Mouse (Mus musculus) heart, postnatal 14 days (tissue): ENCODE data around the gene Irf9. TPM values are rescaled to one million over a fixed set of nuclear protein-coding genes. Genes with fewer than 3 reads are reported as not detected.

Experiments
- DNase-seq, 2 experiments: peaks; one replicate each; pipeline ENCODE4 v3.0.0; 2021 to 2022
- intact Hi-C: fragments of 180-260 bp; cut with DNase I; formaldehyde crosslinking; loops from one replicate; pipeline ENCODE4 v1.15.1; 2025
- total RNA-seq, 2 experiments: library from RNA; stranded (reverse); gene quantifications; 2 replicates each; pipeline ENCODE4 v1.2.3; 2021

Gene Irf9
- total RNA-seq, 2 experiments from 2014 or later: 9.2 to 9.3 TPM

DNA sequence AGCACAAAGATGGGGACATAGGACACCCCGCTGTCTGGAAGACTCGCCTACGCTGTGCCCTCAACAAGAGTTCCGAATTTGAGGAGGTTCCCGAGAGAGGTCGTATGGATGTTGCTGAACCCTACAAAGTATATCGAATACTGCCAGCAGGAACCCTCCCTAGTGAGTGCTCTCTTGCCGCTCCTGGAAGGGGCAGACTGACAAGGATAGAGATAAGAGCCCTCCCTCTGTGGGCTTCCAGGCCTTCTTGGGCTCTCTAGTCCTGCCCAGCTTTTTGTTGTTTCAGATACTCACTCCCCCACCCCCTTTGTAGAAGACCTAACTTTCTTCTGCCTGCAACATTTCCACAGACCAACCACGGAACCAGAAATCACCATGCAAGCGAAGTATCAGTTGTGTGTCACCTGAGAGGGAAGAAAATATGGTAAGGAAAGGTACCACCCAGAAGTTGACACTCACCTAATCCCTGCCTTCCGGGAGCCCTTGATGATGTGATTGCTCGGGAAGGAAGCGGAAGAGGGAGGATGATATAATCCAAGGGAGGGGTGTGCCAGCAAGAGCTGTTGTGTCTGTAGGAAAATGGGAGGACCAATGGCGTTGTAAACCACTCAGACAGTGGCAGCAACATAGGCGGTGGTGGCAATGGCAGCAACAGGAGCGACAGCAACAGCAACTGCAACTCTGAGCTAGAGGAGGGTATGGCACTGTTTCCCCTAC, 2.5 kb downstream of the Irf9 start:
- intact Hi-C loops: no loop called here
- DNase-seq: no peak

DNA sequence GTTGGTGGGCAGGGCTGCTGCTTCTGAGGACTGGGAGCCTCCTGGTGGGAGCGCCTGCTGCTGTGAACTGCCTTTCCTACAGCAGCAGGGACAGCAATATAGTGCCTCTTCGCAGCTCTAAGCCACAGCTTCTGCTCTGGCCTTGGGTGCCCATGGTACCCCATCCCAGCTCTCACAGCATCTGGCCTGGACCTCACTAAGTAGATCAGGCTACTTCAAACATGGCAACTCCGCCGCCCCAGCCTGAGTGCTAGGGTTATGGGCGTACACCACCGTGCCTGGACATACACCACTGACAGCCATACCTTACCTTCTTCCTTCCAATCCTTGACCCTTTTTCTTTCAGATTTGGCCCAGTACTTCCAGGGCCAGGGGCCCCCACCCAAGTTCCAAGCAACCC, 5.0 kb downstream of the Irf9 start:
- intact Hi-C loops: no loop called here
- DNase-seq: no peak

DNA sequence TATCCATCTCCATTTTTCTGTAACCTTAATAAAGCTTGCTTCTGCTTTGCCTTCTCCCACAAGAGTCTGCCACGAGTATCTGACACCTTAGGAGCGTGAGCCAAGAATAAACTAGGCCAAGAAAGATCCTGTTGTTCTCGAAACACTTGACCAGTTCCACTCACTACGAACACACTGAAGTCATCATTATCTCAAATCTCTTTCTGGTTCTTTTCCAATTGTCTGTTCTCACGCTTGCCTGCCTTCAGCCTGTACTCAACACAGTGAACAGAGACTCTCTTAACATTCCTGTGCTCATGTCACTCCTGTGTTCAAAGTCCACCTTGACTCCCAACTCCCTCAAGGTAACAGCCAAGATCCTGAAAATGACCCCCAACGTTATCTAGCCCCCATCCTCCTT, 10.0 kb downstream of the Irf9 start:
- DNase-seq: no peak
- intact Hi-C loops: no loop called here

DNA sequence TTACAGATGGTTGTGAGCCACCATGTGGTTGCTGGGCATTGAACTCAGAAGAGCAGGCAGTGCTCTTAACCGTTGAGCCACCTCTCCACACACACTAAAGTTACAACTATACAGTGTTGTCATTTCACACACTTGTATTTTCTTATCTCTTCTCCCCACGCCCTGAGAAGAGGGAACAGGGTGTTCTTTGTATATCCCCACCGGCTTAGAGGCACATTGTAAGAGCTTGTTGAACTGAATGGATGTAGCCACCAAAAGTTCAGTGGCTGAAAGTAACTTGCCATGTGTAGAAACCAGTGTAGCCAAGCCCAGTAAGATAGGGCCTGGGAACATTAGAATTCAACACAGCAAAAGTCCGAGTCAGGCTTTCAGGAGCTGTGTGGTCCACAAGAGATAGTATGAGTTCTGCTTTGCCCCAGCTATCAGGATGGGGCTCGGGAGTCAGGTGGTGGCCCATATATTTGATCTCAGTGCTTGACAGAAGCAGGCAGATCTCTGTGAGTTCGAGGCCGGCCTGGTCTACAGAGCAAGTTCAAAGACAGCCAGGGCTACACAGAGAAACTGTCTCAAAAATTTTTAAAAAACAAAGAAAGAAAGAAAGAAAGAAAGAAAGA, 11.3 kb downstream of the Irf9 start:
- intact Hi-C loops: no loop called here

DNA sequence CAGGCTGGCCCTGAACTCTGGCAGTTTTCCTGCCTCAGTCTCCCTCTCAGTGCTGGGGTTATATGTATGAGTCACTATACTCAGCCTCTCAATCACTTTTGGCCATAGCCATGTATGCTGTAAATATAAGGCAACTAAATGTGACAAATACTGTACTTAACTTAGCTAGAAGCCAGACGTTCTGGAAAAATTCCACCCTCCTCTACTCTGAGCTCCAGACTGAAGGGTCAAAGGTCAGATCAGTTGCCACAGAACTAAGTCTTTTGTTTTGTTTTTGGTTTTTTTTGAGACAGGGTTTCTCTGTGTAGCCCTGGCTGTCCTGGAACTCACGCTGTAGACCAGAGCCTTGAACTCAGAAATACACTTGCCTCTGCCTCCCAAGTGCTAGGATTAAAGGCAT, 12.5 kb downstream of the Irf9 start:
- DNase-seq: no peak
- intact Hi-C loops: no loop called here

More for the DNA sequence above, 11.3 kb downstream of the Irf9 start:
- no peak for DNase-seq

DNA sequence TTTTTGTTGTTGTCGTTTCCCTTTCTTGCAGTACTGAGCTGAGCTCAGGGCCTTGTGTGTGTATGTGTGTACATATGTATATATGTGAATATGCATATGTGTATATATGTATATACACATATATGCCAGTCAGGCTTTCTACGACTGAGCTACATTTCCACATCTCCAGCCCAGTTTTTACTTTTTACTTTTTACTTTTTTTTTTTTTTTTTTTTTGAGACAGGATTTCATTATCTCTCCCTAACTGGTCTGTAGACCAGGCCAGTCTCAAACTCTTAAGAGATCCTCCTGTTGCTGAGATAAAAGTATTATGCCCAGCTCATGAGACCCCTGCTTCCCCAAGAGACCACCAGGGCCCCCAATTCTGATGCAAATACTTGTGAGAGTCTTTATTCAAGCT, 13.5 kb downstream of the Irf9 start:
- intact Hi-C loops: no loop called here
- DNase-seq: no peak

DNA sequence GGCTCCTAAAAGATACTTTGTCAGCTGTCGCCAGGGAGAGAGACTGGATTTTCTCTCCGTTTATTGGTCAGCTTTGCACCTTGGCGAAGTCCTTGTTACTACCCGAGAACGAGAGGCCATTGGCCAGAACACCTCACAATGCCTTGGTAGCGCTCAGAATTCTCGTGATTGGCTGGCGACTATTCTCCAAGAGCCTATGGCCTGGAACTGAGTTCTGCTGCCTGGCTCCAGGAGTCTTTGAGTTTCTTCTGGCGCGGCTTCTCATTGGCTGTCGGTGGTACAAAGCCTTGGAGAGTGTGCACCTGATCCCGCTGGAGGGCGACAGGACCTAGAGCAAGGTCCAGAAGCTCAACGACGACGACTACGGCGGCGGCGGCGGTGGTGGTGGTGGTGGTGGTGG, 14.5 kb downstream of the Irf9 start, which contains the start of gene Rec8:
Gene Rec8 (plus strand): TSS at position 216 of the 400 bp plus-strand sequence.
- DNase-seq: peak in 1 of 2 experiments; percentile 17
- intact Hi-C loops: no loop called here

DNA sequence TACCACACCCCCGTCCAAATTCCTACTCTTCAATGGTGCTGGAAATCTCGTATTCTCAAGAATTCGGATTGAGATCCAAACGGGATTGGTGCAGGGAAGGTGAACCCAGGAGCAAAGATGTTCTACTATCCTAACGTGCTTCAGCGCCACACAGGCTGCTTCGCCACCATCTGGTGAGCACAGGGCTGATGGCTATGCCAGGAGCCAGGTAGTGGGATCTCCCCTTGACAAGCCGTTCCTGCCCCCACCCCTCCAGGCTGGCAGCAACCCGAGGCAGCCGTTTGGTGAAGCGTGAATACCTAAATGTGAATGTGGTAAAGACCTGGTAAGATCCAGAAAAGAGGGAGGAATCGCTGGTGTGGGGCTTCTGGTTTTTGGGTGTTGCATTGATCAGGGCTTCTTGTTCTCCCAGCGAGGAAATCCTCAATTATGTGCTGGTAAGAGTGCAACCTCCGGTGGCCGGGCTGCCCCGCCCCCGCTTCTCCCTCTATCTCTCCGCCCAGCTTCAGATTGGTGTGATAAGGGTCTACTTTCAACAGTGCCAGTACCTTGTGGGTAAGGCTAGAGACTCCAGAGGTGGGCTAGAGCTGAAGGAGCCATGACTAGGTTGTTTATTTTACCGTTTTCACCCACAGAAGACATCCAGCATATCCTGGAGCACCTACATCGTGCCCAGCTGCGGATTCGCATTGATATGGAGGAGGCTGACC, 15.3 kb downstream of the Irf9 start:
- intact Hi-C loops: no loop called here
- DNase-seq: no peak

DNA sequence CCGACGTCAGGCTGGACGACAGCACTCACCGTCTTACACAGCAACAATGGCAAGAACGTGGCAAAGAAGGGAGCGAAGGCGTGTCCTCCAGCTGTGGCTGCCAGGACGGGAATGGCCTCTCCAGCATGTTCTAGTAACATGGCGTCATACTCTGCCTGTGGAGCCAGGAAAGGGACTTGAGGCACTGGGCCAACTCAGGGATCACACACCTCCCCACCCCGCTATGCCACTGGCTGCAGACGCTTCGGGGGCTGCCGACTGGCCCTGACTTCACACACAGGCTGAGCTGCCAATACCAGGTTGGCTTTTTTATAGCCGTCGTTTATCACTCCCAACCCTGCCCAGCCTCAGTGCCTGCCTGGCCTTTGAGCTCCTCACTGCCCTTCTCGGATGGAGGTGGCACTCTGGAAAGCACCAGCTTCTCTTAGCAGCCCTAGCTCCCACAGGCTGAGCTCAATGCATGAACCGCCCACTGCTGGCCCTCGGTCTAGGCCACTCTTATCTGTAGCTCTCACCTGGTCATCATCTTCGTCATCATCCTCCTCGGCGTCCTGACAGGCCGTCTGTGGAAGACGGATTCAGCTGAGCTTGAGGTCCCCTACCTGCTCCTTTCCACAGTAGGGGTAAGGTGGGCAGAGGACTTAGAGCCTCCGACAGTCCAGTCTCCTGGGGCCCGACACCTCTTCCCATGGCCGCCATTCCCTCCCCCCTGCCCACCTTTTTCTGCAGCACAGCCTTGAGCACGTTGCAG, 24.9 kb downstream of the Irf9 start:
- intact Hi-C loops: no loop called here
- DNase-seq: no peak

DNA sequence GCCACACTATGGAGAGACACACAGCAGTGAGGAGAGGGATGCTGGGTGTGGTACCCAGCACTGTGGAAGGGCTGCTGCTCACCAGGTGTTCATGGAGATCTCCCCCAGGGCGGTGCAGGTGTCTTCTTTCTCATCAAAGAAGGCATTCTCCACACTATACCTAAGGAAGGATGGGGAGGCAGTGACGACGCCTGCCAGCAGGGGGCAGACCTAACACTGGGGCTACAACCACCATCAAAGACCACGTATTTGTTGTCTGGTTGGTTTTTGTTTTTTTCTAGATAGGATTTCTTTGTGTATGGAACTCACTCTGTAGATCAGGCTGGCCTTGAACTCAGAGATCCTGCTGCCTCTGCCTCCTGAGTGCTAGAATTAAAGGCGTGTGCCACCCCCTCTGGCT, 25.9 kb downstream of the Irf9 start:
- intact Hi-C loops: no loop called here
- peak; percentile 59 to 72 for DNase-seq

DNA sequence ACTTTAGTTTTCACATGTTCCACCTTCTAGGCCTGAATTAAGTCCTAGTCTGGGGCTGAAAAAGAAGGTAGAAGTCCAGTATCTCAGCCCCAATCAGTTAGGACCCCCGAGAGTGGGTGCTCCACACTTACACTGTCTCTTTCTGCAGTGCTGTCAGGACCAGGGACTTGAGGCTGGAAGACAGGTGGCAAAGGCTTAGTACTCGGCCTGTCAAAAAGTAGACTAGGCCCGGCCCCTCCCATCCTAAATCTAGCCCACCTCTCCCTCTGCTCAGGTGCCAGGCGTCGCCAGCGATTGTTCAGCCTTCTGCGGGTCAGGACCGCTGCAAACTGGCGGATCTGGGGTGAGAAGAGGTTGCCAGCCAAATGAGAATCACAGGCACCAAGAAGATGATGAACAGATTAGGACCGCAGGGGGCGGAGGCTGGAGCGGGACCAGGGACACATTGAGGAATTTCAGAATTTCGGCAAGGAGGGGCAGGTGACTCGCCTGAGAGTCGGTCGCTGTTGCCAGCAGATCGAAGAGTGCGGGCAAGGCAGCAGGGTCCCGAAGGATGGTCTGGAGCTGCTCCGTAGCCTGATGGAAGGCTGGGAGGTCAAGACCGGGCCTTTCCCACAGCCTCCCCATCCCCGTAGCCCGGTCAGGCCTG, 31.6 kb downstream of the Irf9 start:
- DNase-seq: peak in 1 of 2 experiments; percentile 21
- intact Hi-C loops: loop anchor here (5.0 kb wide), 1 partner anchor 37 kb away; the partner anchor contains the start of genes Gmpr2 and Nedd8

DNA sequence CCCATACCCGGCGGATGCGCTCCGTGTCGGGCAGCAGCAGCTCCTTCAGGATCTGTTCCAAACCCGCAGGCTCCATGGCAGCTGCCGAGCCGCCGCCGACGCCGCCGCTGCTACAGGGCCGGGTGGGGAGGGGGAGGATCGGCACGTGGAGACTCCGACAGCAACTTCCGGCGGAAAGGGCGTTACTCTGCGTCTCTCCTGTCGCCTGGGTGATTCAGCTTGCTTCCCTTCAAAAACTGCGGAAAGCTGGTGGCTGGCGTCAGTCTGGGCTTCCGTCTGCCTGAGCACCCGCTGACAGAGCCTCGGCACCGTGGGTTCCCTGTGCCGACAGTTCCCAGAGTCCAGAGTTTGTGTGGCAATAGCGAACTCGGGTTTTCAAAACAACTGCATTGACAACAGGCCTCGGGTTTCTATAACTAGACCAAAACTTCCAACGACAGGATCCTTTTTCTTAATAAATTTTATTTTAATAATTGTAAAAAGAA, 32.2 kb downstream of the Irf9 start, which contains the start of gene Ipo4:
Gene Ipo4 (minus strand): TSS at position 435 of the 485 bp plus-strand sequence.
- peak; percentile 85 to 91 for DNase-seq
- intact Hi-C loops: no loop called here

DNA sequence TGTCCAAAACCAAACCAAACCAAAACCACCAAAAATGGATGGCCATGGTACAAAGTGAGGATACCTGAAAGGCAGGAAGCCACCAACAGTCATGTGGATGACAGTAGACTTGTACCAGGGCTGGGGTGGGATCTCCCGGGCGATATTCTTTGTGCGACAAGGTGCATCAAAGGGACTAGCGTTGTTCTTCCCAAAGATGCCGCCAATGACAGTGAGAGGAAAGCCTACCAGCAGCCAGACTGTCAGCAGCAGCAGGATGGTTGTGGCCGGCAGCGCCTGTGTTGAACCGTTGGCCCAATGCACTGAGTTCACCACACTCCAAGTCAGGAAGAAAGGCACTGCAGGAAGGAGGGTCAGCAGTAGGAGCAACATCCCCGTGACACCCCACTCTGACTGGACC, 34.4 kb downstream of the Irf9 start, which contains the start of gene Gm49378:
Gene Gm49378 (minus strand): TSS at position 101 of the 400 bp plus-strand sequence.
- intact Hi-C loops: no loop called here
- DNase-seq: no peak

DNA sequence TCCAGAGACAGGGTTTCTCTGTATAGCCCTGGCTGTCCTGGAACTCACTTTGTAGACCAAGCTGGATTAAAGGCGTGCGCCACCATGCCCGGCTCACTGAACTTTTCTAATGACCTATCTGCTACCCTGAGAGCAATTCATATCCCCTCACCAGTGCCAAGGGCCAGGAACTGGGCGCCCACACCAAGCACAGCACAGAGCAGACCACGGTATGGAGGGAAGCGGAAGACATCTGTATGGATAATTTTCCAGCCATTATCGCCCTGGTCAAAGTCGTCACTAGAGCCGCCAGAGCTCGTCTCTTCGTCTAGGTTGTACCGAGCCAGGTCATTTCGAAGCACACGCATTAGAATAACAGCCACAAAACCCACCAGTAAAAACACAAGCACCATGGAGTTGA, 37.4 kb downstream of the Irf9 start:
- intact Hi-C loops: no loop called here
- DNase-seq: no peak

DNA sequence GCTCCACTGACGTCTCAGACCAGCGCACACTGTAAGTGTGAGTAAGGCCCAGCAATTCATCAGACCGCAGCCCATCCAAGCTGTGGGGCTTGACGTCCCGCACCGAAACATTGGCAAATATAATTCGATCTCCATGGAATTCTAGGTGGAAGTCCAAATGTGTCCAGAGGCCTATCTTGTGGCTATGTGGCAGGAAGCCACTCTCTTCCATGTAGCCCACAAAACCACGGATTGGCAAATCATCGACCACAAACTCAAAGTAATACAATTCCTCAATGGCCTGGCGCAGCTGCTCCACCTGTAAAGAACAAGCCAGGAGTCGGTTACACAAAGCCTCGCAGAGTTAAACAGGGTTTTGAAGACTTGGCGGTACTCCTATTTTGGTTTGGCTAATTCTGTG, 37.9 kb downstream of the Irf9 start:
- intact Hi-C loops: no loop called here
- no peak for DNase-seq

DNA sequence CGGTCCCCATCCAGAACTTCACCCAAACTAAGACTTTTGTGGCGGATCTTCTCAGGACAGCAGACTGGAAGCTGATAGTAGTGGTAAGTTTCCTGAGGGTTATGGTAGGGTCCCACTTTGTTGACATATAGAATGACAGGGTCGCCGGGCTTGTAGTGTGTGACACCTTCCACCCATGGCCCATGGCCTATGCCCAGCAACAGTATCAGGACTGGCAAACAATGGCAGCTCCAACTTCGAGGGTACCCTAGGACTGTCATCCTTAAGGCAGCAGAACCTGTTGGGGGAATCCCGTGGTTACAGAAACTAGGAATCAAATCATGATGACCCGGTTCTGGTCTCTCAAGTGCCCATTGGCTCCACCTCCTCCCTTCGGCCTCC, 39.3 kb downstream of the Irf9 start:
- intact Hi-C loops: no loop called here
- no peak for DNase-seq

DNA sequence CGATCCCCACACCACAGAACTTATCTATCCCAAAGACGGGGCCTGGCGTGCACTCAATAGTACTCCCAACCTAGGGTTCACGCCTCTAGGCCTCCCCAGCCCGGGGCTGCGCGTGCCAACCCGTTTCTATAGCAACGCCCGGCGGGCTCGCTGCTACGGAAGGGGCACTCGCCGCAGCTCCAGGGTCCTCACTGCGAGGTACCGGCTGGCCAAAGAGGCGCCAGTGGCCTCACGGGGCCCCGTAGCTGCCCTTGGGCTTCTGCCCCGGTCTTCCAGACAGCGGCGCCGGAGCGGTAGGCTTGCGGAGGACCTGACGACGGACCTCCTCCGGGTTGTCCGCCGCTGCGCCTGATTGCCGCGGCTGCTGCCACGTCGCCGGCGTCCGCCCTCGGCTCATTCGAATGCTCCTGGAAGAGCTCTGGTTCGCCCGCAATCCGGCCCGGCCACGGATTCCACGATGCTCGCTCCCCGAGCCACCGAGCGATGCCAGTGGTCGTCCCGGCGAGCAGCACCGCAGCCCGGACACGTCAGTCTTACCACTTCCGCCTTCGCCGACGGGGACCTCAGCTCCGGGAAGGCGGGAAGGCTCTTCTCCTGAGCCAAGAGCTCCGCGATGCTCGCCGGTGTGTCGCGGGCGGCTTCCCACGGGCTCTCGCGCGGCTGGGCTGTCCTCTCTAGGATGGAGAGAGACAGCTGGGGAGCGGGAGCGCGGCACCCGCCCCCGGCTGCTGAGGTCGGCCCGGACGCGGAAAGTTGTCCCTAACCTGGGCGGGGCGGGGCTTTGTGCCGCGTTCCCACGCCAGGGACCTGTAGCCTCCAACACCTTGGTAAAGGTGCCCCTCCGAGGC, 39.9 kb downstream of the Irf9 start, which contains the start of gene Tm9sf1:
Gene Tm9sf1 (minus strand): TSS at position 747 of the 848 bp plus-strand sequence.
- intact Hi-C loops: no loop called here
- peak; percentile 89 for DNase-seq

DNA sequence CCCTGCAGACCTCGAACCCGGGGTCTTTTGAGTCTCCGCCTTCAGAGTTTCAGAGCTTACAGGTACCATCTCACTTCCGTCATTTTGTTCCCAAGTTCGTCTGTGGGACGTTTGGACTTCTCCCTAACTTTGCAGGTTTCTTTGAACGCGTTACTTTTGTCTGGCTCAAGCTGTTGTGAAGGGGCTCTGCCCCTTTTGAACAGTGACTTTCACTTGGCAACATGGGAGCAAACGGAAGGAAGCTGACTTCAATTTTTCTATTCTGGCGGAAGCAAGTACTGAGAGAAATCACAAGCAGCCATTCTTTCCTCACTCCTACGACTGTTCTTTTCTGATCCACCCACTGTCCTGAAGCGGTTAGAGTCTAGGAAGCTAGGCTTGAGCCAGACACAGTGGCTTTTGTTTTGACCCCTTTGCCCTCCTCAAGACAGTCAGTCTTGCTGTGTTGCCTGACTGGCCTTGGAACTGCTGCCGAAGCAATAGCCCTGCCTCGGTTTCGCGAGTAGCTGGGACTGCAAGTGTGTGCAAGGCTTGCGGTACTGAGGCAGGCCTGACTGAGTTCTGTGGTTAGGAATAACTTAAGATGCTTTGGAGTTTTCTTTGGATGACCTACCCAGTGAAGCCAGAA, 41.0 kb downstream of the Irf9 start:
- intact Hi-C loops: loop anchor here (2.0 kb wide), 1 partner anchor 14 kb away; no protein-coding TSS in a partner anchor
- DNase-seq: peak in 1 of 2 experiments; percentile 16
